Mouse (Mus musculus) testis, adult 2 months (tissue): ENCODE results near the gene Tnrc6c.

Source experiments
- CTCF ChIP-seq: fragments of 200-500 bp; IDR thresholded peaks from 2 replicates; pipeline ENCODE4 v1.5.1; 2012; ENCODE audit warnings: low read depth, mild to moderate bottlenecking, inconsistent platforms, low read length, moderate library complexity; ENCODE audit not compliant: control insufficient read depth, insufficient read depth, insufficient replicate concordance
- POLR2A ChIP-seq: fragments of 200-500 bp; IDR thresholded peaks from 2 replicates; pipeline ENCODE4 v1.6.1; 2012; ENCODE audit warnings: low read depth, mild to moderate bottlenecking, inconsistent platforms, low read length, moderate library complexity; ENCODE audit not compliant: control insufficient read depth

- TF ChIP-seq CTCF (no peak), POLR2A (no peak)
These were observed 127.2 kb downstream of the Tnrc6c start for GRCm38 (mm10) chr11:117781199-117781821.
